9 mouse cellular contexts compared by ENCODE assay signal in genomic region chr11:101602491-101602890, GRCm38 (mm10). TPM values are rescaled to one million over a fixed set of nuclear protein-coding genes. Genes with fewer than 3 reads are reported as not detected.
DNase-seq lines count a peak whose midpoint lies in the region; ATAC-seq and TF ChIP-seq lines count a peak whose summit lies in the region.
"Had no signal": no experiment of that assay in that cellular context is flagged by ENCODE, and none has a peak within 500 bp of the region (broad histone marks: within the 10 kb centered on the region; RNA-seq: fewer than 3 reads in every experiment).

No protein-coding gene starts in this region.

- H3K9me3 ChIP-seq in kidney, embryonic 15.5 days (replicated peaks): no peaks in the 10 kb centered on the region
- H3K9me3 ChIP-seq in liver, embryonic 14.5 days (ENCODE audit: control insufficient read depth, low read length): no peaks in the 10 kb centered on the region
- H3K9me3 ChIP-seq in stomach, postnatal 0 days (ENCODE audit: control insufficient read depth, low read length): no peaks in the 10 kb centered on the region
- H3K9me3 ChIP-seq: neural tube, embryonic 13.5 days had no signal

- no peak for TF ChIP-seq CTCF in liver, embryonic 14.5 days (IDR thresholded peaks at IDR 0.05; ENCODE audit: low read depth)
- no peak for TF ChIP-seq CTCF in stomach, postnatal 0 days (IDR thresholded peaks at IDR 0.05; ENCODE audit: low read depth)

- H3K27ac ChIP-seq in kidney, embryonic 15.5 days: no peak overlapping the region
- no peak overlapping the region for H3K27ac ChIP-seq in liver, embryonic 14.5 days
- H3K27ac ChIP-seq in stomach, postnatal 0 days (replicated peaks): no peak overlapping the region
- H3K27ac ChIP-seq: neural tube, embryonic 13.5 days had no signal

- peaks cover 6% of the 10 kb centered on the region; the same call in 1 of the 2 replicates for H3K4me1 ChIP-seq in kidney, embryonic 15.5 days
- 0 out of 4 replicates have a peak, but pooled peaks cover 0 to 1% of the 10 kb centered on the region in 2 experiments for H3K4me1 ChIP-seq in liver, embryonic 14.5 days (replicated peaks; ENCODE audit: control insufficient read depth in 2 of 2, insufficient read depth in 2 of 2, low read length in 1 of 2)
- no peaks in the 10 kb centered on the region for H3K4me1 ChIP-seq in stomach, postnatal 0 days (replicated peaks; ENCODE audit: control insufficient read depth, insufficient read depth)

- H3K27me3 ChIP-seq in kidney, embryonic 15.5 days: 0 out of 2 replicates have a peak, but pooled peaks cover 10% of the 10 kb centered on the region
- H3K27me3 ChIP-seq in liver, embryonic 14.5 days (ENCODE audit: control insufficient read depth, insufficient read depth, low read length): no peaks in the 10 kb centered on the region; the same call in 1 of the 2 replicates
- no peaks in the 10 kb centered on the region for H3K27me3 ChIP-seq in stomach, postnatal 0 days (ENCODE audit: control insufficient read depth, insufficient read depth, low read length)
- H3K27me3 ChIP-seq: neural tube, embryonic 13.5 days had no signal

- no peak for TF ChIP-seq EP300 in liver, embryonic 14.5 days (IDR thresholded peaks at IDR 0.05; ENCODE audit: low read depth)
- TF ChIP-seq EP300 in stomach, postnatal 0 days (optimal IDR thresholded peaks at IDR 0.05): no peak

- H3K4me3 ChIP-seq in kidney, embryonic 15.5 days (replicated peaks): no peak overlapping the region
- no peak overlapping the region for H3K4me3 ChIP-seq in liver, embryonic 14.5 days (ENCODE audit: insufficient read depth in 1 of 2, low read depth in 2 of 2, low read length in 2 of 2)
- no peak overlapping the region for H3K4me3 ChIP-seq in stomach, postnatal 0 days (ENCODE audit: low read depth, low read length)
- H3K4me3 ChIP-seq: neural tube, embryonic 13.5 days had no signal

- H3K9ac ChIP-seq in kidney, embryonic 15.5 days: no peak overlapping the region
- no peak overlapping the region for H3K9ac ChIP-seq in liver, embryonic 14.5 days (replicated peaks)
- no peak overlapping the region for H3K9ac ChIP-seq in stomach, postnatal 0 days (ENCODE audit: low read length)
- H3K9ac ChIP-seq: neural tube, embryonic 13.5 days had no signal

- no peak for ATAC-seq in kidney, embryonic 15.5 days (replicated peaks; ENCODE audit: low FRiP score)
- no peak for ATAC-seq in liver, embryonic 14.5 days (ENCODE audit: insufficient read depth)
- no peak for ATAC-seq in stomach, postnatal 0 days (ENCODE audit: low FRiP score, low TSS enrichment)

- 10% methylated on average over 3 of the region's 3 CpGs for WGBS in kidney, embryonic 15.5 days
- WGBS in liver, embryonic 14.5 days (ENCODE audit: insufficient replicate concordance): 8% methylated on average over 3 of the region's 3 CpGs
- WGBS in stomach, postnatal 0 days: 15% methylated on average over 3 of the region's 3 CpGs

- no peak overlapping the region for H3K4me2 ChIP-seq in kidney, embryonic 15.5 days
- no peak overlapping the region for H3K4me2 ChIP-seq in liver, embryonic 14.5 days (ENCODE audit: low read depth)
- H3K4me2 ChIP-seq in stomach, postnatal 0 days (replicated peaks; ENCODE audit: low read depth): no peak overlapping the region
- H3K4me2 ChIP-seq: neural tube, embryonic 13.5 days had no signal

- no peaks in the 10 kb centered on the region for H3K36me3 ChIP-seq in kidney, embryonic 15.5 days
- H3K36me3 ChIP-seq in liver, embryonic 14.5 days (replicated peaks; ENCODE audit: control insufficient read depth, insufficient read depth, low read depth): no peaks in the 10 kb centered on the region
- no peaks in the 10 kb centered on the region for H3K36me3 ChIP-seq in stomach, postnatal 0 days (ENCODE audit: control insufficient read depth, insufficient read depth, low read length)
- H3K36me3 ChIP-seq: neural tube, embryonic 13.5 days had no signal

- peak; percentile 72 for DNase-seq in kidney, adult 9 months
- peak; percentile 95 for DNase-seq in NIH3T3 (ENCODE audit: low read depth)
- DNase-seq in embryo, embryonic 9.5 days (ENCODE audit: extremely low spot score): peak; percentile 78
- peak; percentile 61 to 67 (median 61) for DNase-seq in liver, embryonic 14.5 days (ENCODE audit: low read depth in 3 of 3, low spot score in 3 of 3)
- DNase-seq in stomach, postnatal 0 days (ENCODE audit: low spot score): peak; percentile 83
- no peak for DNase-seq in right cerebral cortex, adult 18-20 months
- no peak for DNase-seq in right cerebral cortex, postnatal 14 days

RNA-seq across cellular contexts. Expression of gene Gm11634, which starts 3.4 kb away (rescaled TPM):
- not detected in 2 replicates for polyA plus RNA-seq in kidney, embryonic 15.5 days (2015; fragmentation: Nextera tagmentation; extraction: Ambion mirVana)
- not detected in 2 replicates for polyA plus RNA-seq in liver, embryonic 14.5 days (2012; rRNA removed)
- not detected in 2 replicates for polyA plus RNA-seq in liver, embryonic 14.5 days (2014; fragmentation: Nextera tagmentation; extraction: Ambion mirVana)
- 0.13 TPM in 1 of 2 replicates, not detected in the other for polyA plus RNA-seq in stomach, postnatal 0 days (2015; fragmentation: Nextera tagmentation; extraction: Ambion mirVana)
- polyA plus RNA-seq: neural tube, embryonic 13.5 days had no signal

RNA-seq across cellular contexts. Expression of gene Tmem106a, which starts 20.4 kb away (rescaled TPM):
- 5.5 and 5.8 TPM in 2 replicates for polyA plus RNA-seq in kidney, embryonic 15.5 days (2015; fragmentation: Nextera tagmentation; extraction: Ambion mirVana)
- polyA plus RNA-seq in liver, embryonic 14.5 days (2012; rRNA removed): 5.7 and 7.3 TPM in 2 replicates
- 5.4 and 7.5 TPM in 2 replicates for polyA plus RNA-seq in liver, embryonic 14.5 days (2014; fragmentation: Nextera tagmentation; extraction: Ambion mirVana)
- polyA plus RNA-seq in stomach, postnatal 0 days (2015; fragmentation: Nextera tagmentation; extraction: Ambion mirVana): 10.0 TPM in 2 replicates

RNA-seq across cellular contexts. Expression of gene Rdm1, which starts 24.5 kb away (rescaled TPM):
- 35.5 and 41.1 TPM in 2 replicates for polyA plus RNA-seq in kidney, embryonic 15.5 days (2015; fragmentation: Nextera tagmentation; extraction: Ambion mirVana)
- polyA plus RNA-seq in liver, embryonic 14.5 days (2012; rRNA removed): 3.8 and 5.7 TPM in 2 replicates
- polyA plus RNA-seq in liver, embryonic 14.5 days (2014; fragmentation: Nextera tagmentation; extraction: Ambion mirVana): 9.4 and 10.4 TPM in 2 replicates
- polyA plus RNA-seq in stomach, postnatal 0 days (2015; fragmentation: Nextera tagmentation; extraction: Ambion mirVana): 18.9 and 20.9 TPM in 2 replicates

RNA-seq across cellular contexts. Expression of gene Nbr1, which starts 50.5 kb away (rescaled TPM):
- polyA plus RNA-seq in kidney, embryonic 15.5 days (2015; fragmentation: Nextera tagmentation; extraction: Ambion mirVana): 74.8 and 76.4 TPM in 2 replicates
- 20.0 and 24.9 TPM in 2 replicates for polyA plus RNA-seq in liver, embryonic 14.5 days (2012; rRNA removed)
- 28.9 and 33.8 TPM in 2 replicates for polyA plus RNA-seq in liver, embryonic 14.5 days (2014; fragmentation: Nextera tagmentation; extraction: Ambion mirVana)
- polyA plus RNA-seq in stomach, postnatal 0 days (2015; fragmentation: Nextera tagmentation; extraction: Ambion mirVana): 34.5 TPM in 2 replicates

RNA-seq across cellular contexts. Expression of gene Brca1, which starts 50.7 kb away (rescaled TPM):
- polyA plus RNA-seq in kidney, embryonic 15.5 days (2015; fragmentation: Nextera tagmentation; extraction: Ambion mirVana): 12.9 and 14.4 TPM in 2 replicates
- 5.7 and 8.6 TPM in 2 replicates for polyA plus RNA-seq in liver, embryonic 14.5 days (2012; rRNA removed)
- 14.0 and 15.2 TPM in 2 replicates for polyA plus RNA-seq in liver, embryonic 14.5 days (2014; fragmentation: Nextera tagmentation; extraction: Ambion mirVana)
- polyA plus RNA-seq in stomach, postnatal 0 days (2015; fragmentation: Nextera tagmentation; extraction: Ambion mirVana): 1.1 and 2.5 TPM in 2 replicates

Comparison
In these comparisons a context has a peak if more than half of its experiments do, and no peak if none do; other contexts are left out.
1. DNase-seq: peak in kidney, adult 9 months (single experiment), NIH3T3 (single experiment), embryo, embryonic 9.5 days (single experiment), liver, embryonic 14.5 days (3 of 3) and stomach, postnatal 0 days (single experiment); none in right cerebral cortex, adult 18-20 months (single experiment) and right cerebral cortex, postnatal 14 days (single experiment).